Mouse (Mus musculus): ENCODE measurements around the gene Il9r.
"Not testable (repeated sequence)": the region's sequence is repeated elsewhere in the genome, so short reads cannot be mapped to it uniquely, and the experiment has no call there.

The Il9r gene

DNA sequence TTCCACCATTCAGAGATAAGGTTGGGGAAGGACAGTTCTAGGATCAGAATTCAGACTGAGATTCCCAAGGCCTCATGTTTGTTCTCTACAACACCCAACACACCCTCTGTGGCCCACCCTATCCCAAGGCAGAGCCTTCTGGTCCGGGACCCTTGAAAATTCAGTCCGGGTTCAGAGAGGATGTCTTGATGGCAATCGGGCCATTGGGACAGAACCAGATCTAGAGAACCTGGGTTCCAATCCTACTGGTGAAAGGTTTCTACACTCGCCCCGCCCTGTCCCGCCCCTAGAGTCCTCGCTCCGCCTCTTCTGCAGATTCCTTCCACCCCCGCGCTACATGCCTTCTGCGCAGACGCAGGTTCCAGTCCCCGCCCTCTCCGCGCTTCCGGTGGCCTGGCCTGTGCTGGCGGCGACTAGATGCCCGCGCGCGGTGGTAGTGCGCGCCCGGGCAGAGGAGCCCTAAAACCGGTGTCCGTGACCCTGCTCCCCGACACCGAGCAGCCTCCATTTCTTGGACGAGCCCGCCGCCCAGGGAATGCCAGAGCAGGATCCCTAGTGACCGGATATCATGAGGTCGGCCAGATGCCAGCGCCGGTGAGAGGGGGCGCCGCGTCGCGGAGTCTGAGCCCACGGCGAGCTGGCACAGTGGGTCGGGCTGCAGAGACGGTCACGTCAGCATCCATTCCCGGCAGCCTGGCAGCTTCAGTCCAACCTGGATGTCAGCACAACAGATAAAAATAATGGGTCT, 26.2 kb upstream of the Il9r start, which contains the start of gene Mpg:
TSS of gene Mpg (plus strand) at position 382 of the 748 bp plus-strand sequence.
- peak; percentile 90 to 95 for DNase-seq

DNA sequence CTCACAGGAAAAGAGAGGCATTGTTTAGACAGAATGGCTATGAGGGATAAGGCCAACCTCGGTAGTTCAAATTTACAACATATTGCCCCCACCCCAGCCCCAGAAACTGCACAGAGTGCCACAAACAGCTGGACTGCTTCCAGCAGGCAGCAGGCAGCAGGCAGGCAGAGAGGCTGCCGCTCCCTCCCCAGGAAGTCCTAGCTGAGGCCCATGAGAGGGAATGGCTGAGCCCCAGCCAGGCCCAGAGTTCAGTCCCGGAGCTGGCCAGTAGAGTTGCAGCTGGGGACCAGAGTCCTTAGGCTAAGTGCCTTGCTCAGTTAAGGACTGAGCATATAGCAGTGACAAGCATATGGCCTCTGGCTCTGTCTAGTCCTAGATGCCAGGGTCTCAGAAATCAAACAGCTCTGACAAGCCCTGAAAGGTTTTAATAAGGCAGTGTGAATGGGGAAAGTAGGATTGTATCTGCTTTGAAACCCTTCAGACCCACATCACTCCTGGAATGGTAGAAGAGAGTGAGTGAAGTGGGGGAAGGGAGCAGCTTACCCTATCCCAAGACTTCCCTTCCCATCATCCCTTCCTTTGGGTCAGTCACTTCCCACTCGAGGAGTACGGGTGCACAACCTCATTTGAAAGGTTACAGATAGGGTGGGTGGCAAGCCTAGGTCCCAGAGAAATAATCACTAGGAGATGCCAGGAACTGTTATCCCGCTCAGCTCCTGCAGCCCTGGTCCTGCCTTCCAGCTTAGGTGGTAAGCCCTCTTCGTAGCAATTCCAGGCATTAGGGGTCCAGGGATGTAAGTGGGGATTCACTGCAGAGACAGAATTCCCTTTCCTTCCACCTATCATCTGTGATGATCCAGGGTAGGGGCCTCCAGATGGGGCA, 25.4 kb upstream of the Il9r start:
- peak in 1 of 2 experiments; percentile 48 for DNase-seq

DNA sequence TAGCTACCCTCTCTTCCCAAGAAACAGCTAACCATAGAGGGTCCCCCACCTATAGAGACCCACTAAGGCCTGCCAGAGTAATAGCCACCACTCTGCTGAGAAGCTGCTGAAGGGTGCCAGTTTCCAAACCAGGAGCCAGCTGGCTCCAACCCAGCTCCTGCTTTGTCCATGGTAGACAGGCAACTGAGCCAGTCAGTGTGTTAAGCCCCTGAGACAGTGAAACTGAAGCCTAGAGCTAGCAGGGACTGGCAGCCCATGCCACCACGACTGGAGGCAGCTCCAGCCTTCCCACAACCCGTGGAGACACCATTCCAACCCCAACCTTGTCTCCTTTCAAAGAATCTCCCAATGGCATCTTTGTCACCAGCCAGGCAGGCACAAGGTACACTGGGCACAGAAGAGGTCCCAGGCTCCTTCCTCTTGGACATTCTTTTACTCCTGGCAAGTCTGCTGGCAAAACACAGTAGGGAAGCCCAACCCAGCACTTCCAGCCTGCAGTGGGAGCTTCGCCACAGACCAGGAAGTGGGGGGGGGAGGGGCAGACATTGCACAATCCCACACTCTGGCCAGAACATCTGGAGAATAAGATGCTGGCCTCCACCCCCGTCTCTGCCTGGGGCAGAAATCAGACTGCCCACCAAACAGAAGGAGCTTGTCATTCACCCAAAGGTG, 24.5 kb upstream of the Il9r start:
- peak; percentile 91 to 92 for DNase-seq

DNA sequence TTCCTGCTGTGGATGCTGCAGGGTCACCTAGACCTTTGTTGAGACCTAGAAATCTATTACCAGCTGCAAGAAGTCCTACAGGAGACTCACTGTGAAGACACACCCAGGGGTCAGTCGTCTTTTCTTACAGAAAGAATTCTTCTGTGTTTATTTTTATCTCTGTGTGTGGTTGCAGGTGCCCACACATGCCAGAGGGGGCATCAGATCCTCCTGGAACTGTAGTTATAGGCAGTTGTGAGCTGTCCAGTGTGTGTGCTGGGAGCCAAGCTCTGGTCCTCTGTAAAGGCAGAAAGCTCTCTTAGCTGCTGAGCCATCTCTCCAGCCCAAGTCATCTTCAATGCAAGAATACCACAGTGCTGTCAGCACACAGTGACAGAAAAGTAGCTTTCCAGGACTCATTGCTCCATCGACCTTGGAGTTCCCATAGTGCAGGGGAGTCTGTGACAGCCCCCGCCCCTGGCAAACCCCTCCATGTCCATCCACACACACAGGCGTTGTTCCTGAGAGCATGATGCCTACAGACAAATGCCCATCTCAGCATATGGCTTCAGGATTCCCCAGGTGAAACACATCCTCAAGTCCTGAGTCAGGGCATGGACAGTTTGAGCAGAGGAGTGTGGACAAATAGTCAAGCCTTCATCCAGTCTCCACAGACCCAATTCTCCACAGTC, 23.4 kb upstream of the Il9r start:
- no peak for DNase-seq

DNA sequence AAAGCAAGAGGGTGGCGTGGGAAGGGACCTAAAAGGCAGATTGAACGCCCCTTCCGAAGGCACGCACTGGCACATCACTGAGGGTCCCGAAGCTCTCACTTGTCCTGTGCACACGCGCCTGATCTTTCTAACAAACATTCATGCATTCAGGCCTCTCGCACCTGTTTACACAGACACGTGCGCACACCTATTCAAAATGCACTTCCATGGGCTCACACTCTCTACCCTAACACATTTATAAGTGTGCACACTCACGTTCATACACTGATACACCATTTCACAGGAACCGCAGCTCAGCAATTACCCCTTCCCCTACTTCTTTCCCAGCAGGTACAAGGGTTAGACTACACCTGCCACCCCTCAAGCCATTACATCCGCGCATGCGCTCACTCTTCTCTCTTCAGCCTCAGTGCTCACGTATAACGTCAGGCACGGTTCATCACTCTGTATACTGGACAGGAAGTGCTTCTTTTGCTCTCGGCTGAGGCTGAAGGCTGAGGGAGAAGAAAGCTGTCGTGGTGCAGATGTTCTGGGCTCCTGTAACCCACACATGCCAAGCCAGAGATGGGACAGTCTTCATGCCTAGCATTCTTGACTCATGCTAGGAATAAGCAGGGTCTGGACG, 22.6 kb upstream of the Il9r start:
- peak; percentile 63 to 79 for DNase-seq

DNA sequence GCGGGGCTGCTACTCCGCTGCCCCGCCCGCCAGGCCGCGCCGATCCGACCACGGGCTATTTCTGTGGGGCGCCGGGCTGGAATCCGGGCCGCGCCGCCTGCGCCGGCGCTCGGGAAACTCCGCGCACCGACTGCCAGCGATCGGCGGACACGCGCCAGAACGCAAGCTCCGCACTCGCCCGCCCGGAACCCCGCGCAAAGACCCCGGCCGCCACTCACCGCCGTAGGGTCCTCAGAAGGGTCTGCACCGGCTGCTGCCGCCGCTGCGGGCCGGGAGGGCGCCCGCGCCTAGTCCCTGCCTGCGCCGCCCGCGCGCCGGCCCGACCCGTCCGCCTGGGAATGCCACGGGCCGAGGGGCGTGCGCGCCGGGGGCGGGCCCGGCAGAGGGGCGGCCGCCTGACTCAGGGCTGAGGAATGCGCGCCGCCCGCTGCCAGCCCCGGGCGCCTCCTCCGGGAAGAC, 21.9 kb upstream of the Il9r start, which contains the start of gene Rhbdf1:
TSS of gene Rhbdf1 (minus strand) at position 350 of the 459 bp plus-strand sequence.
- DNase-seq, result peak; percentile 77 to 87

DNA sequence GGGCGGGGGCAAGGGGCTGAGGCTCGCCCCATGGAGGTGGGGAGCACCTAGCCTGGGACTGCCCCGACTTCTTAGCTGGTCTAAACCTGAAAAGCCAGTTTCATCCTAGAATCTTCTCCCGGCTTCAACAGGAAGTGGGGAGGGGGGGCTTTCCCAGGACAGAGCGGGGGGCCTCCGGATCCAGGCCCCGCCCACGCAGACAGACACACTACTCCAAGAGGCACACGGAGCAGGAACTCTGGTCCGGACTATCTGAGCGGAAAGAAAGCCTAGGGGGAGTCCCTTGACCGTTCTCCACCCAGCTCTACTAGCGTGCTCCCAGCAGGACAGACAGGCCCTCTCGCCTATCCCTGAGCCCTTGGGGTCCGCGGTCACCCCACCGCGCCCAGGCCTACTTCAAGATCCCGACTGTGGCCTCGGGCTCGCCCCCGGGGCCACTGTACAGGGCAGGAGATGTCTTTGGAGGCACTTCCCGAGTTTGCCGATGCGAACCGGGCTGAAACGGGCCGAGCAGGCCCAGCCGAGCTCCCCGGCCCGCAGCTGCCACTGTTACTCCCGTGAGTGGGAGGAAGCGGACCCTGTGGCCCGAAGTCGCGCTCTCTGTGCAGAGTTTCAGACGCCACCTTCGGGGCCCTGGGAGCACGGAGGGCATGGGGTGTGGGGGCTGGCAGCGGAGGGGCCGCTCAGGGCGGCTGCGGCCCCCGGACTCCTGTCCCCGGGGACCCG, 21.3 kb upstream of the Il9r start:
- peak; percentile 86 to 93 for DNase-seq

DNA sequence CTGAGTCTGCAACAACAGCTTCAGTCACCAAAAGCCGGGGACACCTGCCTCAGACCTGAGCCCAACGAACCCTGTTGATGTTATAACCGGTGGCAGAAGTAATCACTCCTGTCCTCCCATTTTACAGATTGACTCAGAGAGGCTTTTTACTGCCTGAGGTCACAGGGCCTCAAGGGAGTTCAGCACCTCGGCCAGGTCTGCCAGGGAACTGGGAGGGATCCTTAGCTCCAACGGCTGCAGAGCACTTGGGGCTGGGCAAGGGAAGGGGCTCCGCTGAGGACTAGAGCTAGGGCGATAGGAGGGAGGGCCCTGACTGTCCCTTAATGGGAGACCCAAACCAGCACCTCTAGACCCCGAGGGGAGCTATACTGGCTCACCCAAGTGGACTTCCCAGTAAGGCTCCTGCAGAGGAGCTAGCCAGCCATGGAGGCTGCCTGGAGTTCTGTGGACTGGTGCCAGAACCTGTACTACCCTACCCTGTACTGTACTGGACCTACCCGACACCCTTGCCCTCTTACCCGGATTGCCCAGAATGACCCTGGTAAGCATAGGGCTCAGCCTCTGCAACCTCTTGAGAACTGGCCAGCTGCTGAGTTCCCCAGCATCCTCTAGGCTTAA, 20.6 kb upstream of the Il9r start:
- DNase-seq, result peak in 1 of 2 experiments; percentile 83

DNA sequence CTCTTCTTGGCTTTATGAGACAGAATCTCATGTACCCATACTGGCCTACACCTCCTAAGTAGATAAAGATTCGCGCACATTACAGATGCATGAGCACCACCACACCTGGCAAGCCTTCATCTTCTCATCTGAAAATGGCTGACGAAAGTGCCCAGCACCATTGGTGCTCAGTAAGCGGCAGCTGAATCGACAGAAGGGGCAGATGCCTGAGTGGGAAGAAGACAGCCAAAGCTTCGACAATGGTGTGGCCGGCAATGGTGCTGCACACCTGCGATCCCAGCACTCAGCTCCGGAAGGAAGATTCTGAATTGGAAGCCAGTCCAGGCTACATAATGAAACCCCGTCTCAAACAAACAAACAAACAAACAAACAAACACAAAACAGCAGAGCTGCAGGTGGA, 19.2 kb upstream of the Il9r start:
- no peak for DNase-seq

DNA sequence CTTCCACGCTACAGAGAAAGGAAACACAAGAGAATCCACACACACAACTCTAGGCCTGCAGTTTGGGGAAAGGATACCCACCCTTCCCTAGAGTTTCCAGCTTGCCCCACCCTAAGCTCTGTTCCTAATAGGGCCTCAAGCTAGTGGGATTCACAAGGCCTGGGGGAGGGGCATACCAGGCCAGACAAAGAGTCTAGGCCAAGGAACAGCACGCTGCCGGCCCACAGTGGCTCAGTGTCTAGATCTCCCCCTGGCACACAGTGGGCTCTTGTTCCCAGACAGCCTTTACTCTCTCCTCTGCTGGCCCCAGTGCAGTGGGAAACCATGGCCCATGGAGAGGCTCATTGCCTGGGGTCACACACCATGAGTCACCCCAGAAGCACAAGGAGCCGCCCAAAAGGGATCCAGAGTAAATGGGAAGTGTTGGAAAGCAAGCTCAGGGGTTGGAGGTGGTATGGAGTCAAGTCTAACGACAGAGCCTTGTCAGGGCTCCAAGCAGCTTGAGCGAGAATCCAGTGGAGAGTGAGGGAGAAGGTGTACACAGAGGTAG, 18.5 kb upstream of the Il9r start:
- DNase-seq, result no peak

DNA sequence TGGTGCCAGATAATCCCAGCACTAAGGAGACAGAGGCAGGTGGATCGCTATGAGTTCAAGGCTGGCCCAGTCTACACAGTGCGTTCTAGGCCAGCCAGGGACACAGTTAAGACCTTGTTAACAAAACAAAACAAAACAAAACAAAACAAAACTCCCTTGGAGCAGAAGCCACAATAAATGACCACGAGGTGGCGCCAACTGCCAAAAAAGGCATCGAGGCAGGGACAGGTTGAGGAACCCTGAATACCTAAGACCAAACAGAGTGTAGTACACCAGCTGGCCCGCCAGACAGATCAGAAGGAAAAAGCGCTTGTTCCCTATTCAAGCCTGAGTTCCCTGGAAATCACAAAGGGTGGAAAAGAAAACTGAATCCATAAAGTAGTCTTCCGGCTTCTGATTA, 16.8 kb upstream of the Il9r start:
- DNase-seq, result peak; percentile 72 to 89

DNA sequence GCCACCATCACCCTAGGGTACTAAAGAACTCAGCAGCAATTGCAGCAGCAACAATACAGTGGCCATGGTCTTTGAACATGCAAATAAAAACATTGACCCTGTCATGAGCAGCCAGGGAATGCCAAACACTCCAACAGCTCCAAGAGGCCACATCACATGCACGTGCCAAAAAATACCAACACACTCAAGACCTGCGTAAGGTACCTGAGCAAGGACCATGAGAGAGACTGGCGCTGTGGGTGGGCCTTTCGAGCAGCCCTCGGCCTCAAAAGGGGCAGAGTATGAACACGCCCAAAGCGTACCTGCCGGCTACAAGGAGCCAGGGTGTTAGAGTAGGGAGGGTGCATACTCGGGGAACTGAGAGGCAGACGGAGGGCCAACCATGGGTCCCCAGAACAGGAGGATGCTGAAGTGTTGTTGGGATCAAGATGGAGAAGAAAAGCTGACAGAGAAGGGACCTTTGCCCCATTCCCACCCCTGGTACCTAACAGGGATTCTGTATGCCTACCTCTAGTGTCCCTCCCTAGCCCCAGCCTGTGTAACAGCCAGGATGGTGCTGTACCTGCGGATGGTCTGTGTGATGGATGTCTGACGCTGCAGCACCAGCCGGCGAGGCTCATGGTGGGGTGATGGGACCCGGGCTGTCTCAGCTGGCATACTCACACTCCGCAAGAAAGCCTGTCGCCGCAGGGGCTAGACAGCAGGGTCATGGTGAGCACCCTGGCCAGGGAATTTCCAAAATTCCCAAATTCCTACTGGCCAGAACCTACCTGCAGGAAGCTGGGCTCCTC, 15.5 kb upstream of the Il9r start:
- DNase-seq, result no peak

DNA sequence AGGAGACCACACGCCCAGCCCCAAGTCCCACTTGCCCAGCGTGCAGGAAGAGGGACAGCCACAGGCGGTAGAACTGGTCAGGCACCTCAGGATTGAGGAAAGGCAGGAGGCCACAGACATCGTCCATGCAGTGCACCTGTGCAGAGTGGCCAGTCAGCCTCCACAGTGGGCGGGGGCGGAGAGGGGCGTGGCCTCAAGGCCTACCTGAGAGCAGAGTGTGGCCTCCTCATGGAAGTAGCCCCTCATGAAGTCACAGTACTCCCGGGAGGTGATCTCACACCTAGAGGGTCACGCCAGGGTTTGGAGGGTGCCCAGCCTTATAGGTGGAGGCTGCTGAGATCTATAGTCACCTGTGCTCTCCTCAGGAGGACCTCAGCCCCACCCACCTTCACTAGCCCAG, 10.5 kb upstream of the Il9r start:
- DNase-seq, result no peak

DNA sequence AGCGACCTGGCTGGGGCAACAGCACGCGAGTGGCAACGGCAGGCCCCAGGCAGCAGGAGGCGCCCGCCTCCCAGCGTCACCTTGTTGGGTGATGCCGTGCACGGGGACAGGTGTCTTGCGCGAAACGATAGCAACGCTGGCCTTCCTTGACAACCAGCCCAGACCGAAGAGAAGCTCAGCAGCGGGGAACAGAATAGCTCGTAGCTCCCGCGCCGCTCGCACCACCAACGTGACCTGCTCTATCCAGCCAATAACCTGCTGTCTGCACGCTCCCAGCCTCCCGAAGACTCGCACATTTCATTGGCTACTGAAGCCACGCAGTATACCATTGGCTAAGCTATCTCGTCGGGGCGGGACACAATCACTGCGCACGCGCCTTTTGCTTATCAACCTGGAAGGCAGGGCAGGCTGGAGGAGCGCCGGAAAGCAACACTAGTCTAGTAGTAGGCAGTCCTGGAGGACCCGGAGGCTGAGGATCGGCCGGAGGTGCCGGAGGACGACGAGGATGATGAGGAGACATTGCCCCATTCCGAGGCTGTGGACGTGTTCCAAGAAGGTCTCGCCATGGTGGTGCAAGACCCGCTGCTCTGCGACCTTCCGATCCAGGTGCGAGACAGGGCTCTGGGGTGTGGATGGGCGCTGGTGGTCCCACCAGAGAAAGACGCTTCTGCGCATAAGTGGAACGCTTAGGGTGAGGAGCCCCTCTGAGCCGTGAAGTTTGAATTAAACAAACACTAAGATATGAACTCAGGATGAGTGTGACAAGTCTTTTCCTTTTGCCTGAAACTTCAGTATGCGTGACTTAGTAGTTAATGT, 5.2 kb upstream of the Il9r start, which contains the start of gene Snrnp25:
TSS of gene Snrnp25 (plus strand) at position 358 of the 816 bp plus-strand sequence.
- peak; percentile 97 to 99 for DNase-seq

DNA sequence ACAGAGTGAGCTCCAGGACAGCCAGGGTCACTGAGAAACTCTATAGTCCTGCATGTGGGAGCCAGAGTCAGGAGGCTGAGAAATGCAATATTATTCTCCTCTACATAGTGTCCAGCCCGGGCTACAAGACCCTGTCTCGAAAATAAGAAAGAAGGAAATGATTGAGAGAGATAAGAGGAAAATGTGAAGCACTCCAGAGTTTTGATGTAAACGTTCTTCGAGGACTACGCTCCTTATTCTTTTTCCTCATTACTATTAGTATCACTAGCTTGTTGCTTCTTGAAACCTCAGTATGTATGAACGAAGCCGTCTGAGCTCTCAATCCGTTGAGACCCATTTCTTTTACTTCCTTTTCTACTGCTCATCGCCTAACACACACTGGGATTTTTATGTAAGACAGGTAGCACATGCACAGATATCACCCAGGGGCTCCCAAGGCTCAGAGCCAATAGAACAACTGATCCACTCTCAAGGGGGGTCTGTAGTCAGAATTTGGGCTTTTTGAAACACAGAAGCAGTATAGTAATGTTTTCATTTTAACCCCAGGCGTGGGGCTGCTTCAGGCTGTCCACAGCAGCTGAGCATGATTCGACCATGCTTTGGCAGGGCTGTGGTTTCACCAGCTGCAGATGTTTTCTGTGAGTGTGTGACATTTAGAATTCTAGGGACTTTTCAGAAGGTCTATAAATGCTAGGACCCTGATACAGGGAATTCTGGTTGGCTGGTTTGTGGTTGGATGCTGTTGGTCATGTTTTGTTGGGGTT, 2.0 kb upstream of the Il9r start:
- DNase-seq, result no peak

DNA sequence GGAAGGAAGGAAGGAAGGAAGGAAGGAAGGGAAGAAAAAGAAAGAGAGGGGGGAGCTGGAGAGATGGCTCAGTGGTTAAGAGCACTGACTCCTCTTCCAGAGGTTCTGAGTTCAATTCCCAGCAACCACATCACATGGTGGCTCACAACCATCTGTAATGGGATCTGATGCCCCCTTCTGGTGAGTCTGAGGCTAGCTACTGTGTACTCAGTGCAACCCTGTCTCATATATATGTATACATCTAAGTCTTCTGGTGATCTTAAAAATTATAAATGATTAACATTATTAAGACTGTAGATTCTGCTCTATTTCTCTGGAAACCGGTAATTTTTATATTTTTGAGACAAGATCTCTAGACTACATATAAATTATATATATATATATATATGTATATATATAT, 913 bp upstream of the Il9r start:
- not testable (repeated sequence) for DNase-seq

DNA sequence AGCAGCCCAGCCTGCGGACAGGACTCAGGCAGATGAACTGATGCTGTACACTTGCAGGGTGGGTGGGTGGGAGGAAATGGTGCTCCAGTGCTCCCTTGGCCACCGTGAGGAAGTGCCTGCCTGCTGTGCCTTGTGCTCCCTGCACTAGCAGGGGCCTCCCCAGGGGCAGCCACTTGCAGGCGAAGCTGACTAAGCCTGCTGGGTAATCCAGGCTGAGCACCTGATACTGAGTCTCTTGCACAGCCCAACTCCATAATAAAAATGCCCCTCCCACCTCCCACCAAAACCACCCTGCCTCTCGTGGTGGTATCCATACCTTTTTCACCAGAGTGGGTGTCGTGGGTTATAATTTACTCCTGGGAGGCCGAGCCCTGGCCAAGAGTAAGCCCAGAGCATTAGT, 849 bp downstream of the Il9r start:
- DNase-seq, result no peak

Data from kidney, postnatal 36 days (tissue).